Mouse (Mus musculus): Measurements from ENCODE around the gene Cep95. TPM values are rescaled to one million over a fixed set of nuclear protein-coding genes. Genes with fewer than 3 reads are reported as not detected.

Cep95 gene
- polyA plus RNA-seq, 1 experiment from 2014 or later: 19.4 TPM

GRCm38 (mm10) chr11:106814601-106815320 is 25.7 kb downstream of the Cep95 start:
- DNase-seq (ENCODE audit: low spot score) (no peak), ATAC-seq (replicated peaks; ENCODE audit: low FRiP score, low TSS enrichment, low read depth) (no peak)
- H3K36me3 ChIP-seq (ENCODE audit: control insufficient read depth, insufficient read depth, low read length): peaks cover 97% of the 10 kb centered on the region

GRCm38 (mm10) chr11:106815331-106815730 is 26.3 kb downstream of the Cep95 start:
- WGBS: 98% methylated on average over 2 of the region's 2 CpGs
- peaks cover 97% of the 10 kb centered on the region for H3K36me3 ChIP-seq (ENCODE audit: control insufficient read depth, insufficient read depth, low read length)

More at GRCm38 (mm10) chr11:106814601-106815320, 25.7 kb downstream of the Cep95 start:
- peaks cover 11% of the 10 kb centered on the region for H3K4me1 ChIP-seq (replicated peaks; ENCODE audit: control insufficient read depth, insufficient read depth, low read length)
- no peaks in the 10 kb centered on the region for H3K27me3 ChIP-seq (replicated peaks; ENCODE audit: control insufficient read depth, insufficient read depth, low read length)
- 65% methylated on average over 14 of the region's 14 CpGs for WGBS
- no peak overlapping the region for H3K4me3 ChIP-seq (ENCODE audit: low read depth, low read length)
- no peaks in the 10 kb centered on the region for H3K9me3 ChIP-seq (ENCODE audit: control insufficient read depth, low read length)
- no peak overlapping the region for H3K9ac ChIP-seq (ENCODE audit: low read length)
- H3K27ac ChIP-seq (ENCODE audit: low read depth): no peak overlapping the region
- no peak overlapping the region for H3K4me2 ChIP-seq (ENCODE audit: low read length)

DNA sequence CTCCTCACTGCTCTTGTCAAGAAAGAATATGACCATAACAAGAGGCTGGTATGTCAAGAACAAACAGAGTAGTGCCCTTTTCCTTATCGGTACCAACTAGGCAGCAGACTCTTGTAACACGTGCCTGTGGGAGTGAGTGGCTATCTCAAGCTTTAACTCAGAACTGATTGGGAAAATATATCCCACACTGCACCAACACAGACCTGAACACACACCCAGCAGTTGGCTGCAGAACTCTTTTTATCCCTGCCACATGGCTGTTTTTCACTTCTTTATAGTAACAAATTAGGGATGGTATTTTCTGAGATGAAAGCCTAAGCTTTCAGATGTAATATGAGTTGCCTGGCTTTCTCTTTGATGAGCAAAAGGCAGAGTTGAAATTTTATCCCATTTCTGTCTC is 26.7 kb downstream of the Cep95 start:
- no peaks in the 10 kb centered on the region for H3K27me3 ChIP-seq (replicated peaks; ENCODE audit: control insufficient read depth, insufficient read depth, low read length)
- peaks cover 97% of the 10 kb centered on the region for H3K36me3 ChIP-seq (ENCODE audit: control insufficient read depth, insufficient read depth, low read length)
- no peak overlapping the region for H3K27ac ChIP-seq (ENCODE audit: low read depth)
- H3K9ac ChIP-seq (ENCODE audit: low read length): no peak overlapping the region
- peaks cover 11% of the 10 kb centered on the region for H3K4me1 ChIP-seq (replicated peaks; ENCODE audit: control insufficient read depth, insufficient read depth, low read length)
- no peak for DNase-seq (ENCODE audit: low spot score)
- H3K4me3 ChIP-seq (ENCODE audit: low read depth, low read length): no peak overlapping the region
- no peaks in the 10 kb centered on the region for H3K9me3 ChIP-seq (ENCODE audit: control insufficient read depth, low read length)
- ATAC-seq (replicated peaks; ENCODE audit: low FRiP score, low TSS enrichment, low read depth): no peak
- WGBS: 88% methylated on average over 2 of the region's 2 CpGs
- no peak overlapping the region for H3K4me2 ChIP-seq (ENCODE audit: low read length)

More at GRCm38 (mm10) chr11:106815331-106815730, 26.3 kb downstream of the Cep95 start:
- Histone ChIP-seq H3K27me3 (replicated peaks; ENCODE audit: control insufficient read depth, insufficient read depth, low read length) (no peaks in the 10 kb centered on the region), H3K9me3 (ENCODE audit: control insufficient read depth, low read length) (no peaks in the 10 kb centered on the region), H3K4me2 (ENCODE audit: low read length) (no peak overlapping the region), H3K4me1 (replicated peaks; ENCODE audit: control insufficient read depth, insufficient read depth, low read length) (peaks cover 11% of the 10 kb centered on the region), H3K27ac (ENCODE audit: low read depth) (no peak overlapping the region), H3K4me3 (ENCODE audit: low read depth, low read length) (no peak overlapping the region), H3K9ac (ENCODE audit: low read length) (no peak overlapping the region)
- ATAC-seq (replicated peaks; ENCODE audit: low FRiP score, low TSS enrichment, low read depth) (no peak), DNase-seq (ENCODE audit: low spot score) (no peak)

DNA sequence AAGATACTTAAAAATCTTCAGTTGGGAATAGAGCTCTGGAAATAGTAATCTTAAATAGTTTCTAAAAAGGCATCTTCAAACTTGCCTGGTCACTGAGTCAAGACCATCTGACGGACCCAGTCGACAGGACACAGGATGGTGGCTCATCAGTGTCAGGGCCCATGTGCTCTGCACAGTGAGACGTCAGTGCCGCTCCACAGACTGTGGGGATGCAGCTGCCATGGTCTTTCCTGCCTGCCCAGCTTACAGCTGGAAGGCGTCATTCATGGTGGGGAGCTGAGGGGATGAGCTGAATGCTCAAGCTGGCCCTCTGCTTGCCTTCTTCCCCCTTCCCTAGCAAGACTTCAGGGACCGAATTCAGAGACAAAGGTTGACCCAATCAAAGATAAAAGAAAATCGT is 27.3 kb downstream of the Cep95 start:
- no peaks in the 10 kb centered on the region for H3K27me3 ChIP-seq (replicated peaks; ENCODE audit: control insufficient read depth, insufficient read depth, low read length)
- no peak overlapping the region for H3K4me2 ChIP-seq (ENCODE audit: low read length)
- DNase-seq (ENCODE audit: low spot score) (no peak), ATAC-seq (replicated peaks; ENCODE audit: low FRiP score, low TSS enrichment, low read depth) (no peak)
- no peak overlapping the region for H3K4me3 ChIP-seq (ENCODE audit: low read depth, low read length)
- H3K36me3 ChIP-seq (ENCODE audit: control insufficient read depth, insufficient read depth, low read length): peaks cover 97% of the 10 kb centered on the region
- no peak overlapping the region for H3K27ac ChIP-seq (ENCODE audit: low read depth)
- H3K9ac ChIP-seq (ENCODE audit: low read length): no peak overlapping the region
- no peaks in the 10 kb centered on the region for H3K9me3 ChIP-seq (ENCODE audit: control insufficient read depth, low read length)
- 78% methylated on average over 7 of the region's 7 CpGs for WGBS
- H3K4me1 ChIP-seq (replicated peaks; ENCODE audit: control insufficient read depth, insufficient read depth, low read length): peaks cover 11% of the 10 kb centered on the region

DNA sequence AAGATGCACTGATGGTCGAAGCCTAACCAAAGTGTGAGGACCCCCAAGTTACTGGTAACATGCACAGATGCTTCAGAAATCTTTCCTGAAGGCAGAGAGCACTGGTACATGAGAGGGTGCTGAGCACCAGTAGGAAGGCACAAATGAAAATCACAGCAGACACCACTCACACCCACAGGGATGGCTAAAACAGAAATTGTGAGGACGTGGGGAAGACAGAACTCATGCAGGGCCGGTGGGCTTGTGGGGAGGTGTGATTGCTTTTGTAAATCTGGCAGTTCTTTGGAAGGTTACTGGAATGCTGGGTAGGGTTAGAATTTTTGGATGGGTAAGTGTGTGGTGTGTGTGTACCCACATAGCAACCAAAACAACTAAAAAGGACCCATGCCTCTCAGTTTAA is 28.1 kb downstream of the Cep95 start:
- 91% methylated on average over 3 of the region's 3 CpGs for WGBS
- no peak overlapping the region for H3K9ac ChIP-seq (ENCODE audit: low read length)
- no peak for ATAC-seq (replicated peaks; ENCODE audit: low FRiP score, low TSS enrichment, low read depth)
- H3K4me1 ChIP-seq (replicated peaks; ENCODE audit: control insufficient read depth, insufficient read depth, low read length): peaks cover 11% of the 10 kb centered on the region
- H3K27me3 ChIP-seq (replicated peaks; ENCODE audit: control insufficient read depth, insufficient read depth, low read length): no peaks in the 10 kb centered on the region
- no peak overlapping the region for H3K4me3 ChIP-seq (ENCODE audit: low read depth, low read length)
- peaks cover 93% of the 10 kb centered on the region for H3K36me3 ChIP-seq (ENCODE audit: control insufficient read depth, insufficient read depth, low read length)
- DNase-seq (ENCODE audit: low spot score): no peak
- no peaks in the 10 kb centered on the region for H3K9me3 ChIP-seq (ENCODE audit: control insufficient read depth, low read length)
- no peak overlapping the region for H3K27ac ChIP-seq (ENCODE audit: low read depth)
- no peak overlapping the region for H3K4me2 ChIP-seq (ENCODE audit: low read length)

DNA sequence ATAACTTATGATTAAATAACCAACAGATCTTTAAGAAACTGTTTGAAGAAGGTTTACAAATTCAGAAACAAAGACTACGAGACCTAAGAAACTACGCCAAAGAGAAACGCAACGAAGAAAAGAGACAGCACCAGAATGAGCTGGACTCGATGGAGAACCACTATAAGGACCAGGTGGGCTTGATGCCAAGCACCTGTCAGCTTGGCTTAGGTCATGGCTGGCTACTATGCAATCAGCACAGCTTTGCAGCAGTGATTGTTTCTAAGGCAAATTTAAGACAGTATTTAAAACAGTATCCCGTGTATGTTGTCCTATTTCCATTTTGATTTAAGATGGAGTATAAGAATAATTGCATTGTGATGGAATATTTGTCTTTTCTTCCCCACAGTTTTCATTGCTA is 28.8 kb downstream of the Cep95 start:
- no peak overlapping the region for H3K27ac ChIP-seq (ENCODE audit: low read depth)
- no peak for ATAC-seq (replicated peaks; ENCODE audit: low FRiP score, low TSS enrichment, low read depth)
- H3K27me3 ChIP-seq (replicated peaks; ENCODE audit: control insufficient read depth, insufficient read depth, low read length): no peaks in the 10 kb centered on the region
- peaks cover 93% of the 10 kb centered on the region for H3K36me3 ChIP-seq (ENCODE audit: control insufficient read depth, insufficient read depth, low read length)
- WGBS: 82% methylated on average over 6 of the region's 6 CpGs
- H3K4me1 ChIP-seq (replicated peaks; ENCODE audit: control insufficient read depth, insufficient read depth, low read length): peaks cover 11% of the 10 kb centered on the region
- no peak overlapping the region for H3K9ac ChIP-seq (ENCODE audit: low read length)
- no peak for DNase-seq (ENCODE audit: low spot score)
- H3K9me3 ChIP-seq (ENCODE audit: control insufficient read depth, low read length): no peaks in the 10 kb centered on the region
- H3K4me2 ChIP-seq (ENCODE audit: low read length): no peak overlapping the region
- no peak overlapping the region for H3K4me3 ChIP-seq (ENCODE audit: low read depth, low read length)

DNA sequence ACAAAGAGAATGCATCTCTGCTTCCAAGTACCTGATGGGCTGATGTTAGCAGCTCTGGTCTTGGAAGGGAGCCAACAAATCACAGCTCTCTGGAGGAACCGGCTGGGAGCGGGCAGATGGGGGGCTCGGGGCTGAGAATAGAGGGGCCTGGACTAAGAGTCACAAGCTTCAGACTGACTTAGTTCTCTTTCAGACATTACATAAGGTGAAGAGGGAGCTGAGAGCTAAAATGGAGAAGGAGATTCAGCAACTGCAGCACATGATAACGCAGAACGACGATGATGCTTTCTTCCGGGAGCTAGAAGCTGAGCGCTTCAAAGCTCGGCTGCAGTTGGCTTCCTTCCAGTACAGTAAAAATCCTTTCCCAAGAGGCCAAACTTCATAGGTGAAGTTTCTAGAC is 29.3 kb downstream of the Cep95 start:
- Histone ChIP-seq H3K36me3 (ENCODE audit: control insufficient read depth, insufficient read depth, low read length) (peaks cover 93% of the 10 kb centered on the region), H3K9me3 (ENCODE audit: control insufficient read depth, low read length) (no peaks in the 10 kb centered on the region), H3K4me3 (ENCODE audit: low read depth, low read length) (no peak overlapping the region), H3K4me2 (ENCODE audit: low read length) (no peak overlapping the region; the same call in 1 of the 2 replicates), H3K4me1 (replicated peaks; ENCODE audit: control insufficient read depth, insufficient read depth, low read length) (peaks cover 11% of the 10 kb centered on the region), H3K27me3 (replicated peaks; ENCODE audit: control insufficient read depth, insufficient read depth, low read length) (no peaks in the 10 kb centered on the region), H3K27ac (ENCODE audit: low read depth) (no peak overlapping the region; the same call in 1 of the 2 replicates), H3K9ac (ENCODE audit: low read length) (no peak overlapping the region)
- 52% methylated on average over 9 of the region's 9 CpGs for WGBS
- DNase-seq (ENCODE audit: low spot score) (no peak), ATAC-seq (replicated peaks; ENCODE audit: low FRiP score, low TSS enrichment, low read depth) (no peak)

DNA sequence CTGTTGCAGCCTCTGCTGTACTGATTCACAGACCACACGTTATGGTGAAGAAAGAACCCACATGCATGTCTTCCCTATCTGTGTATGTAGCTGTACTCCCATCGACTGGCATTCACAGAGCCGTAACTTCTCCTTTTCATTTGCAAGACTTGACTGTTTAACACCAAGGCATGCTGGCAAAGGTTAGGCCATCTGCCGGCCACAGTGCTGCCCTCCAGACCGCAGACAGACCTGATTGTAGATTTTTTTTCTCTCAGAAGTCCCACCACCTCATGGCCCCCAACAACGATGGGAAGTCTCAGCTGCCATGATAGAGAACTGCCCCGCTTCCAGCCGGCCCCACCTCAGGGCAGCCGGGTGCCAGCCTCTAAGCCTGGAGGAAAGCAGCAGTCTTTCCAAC is 30.5 kb downstream of the Cep95 start:
- peaks cover 89% of the 10 kb centered on the region for H3K36me3 ChIP-seq (ENCODE audit: control insufficient read depth, insufficient read depth, low read length)
- no peak overlapping the region for H3K4me2 ChIP-seq (ENCODE audit: low read length)
- WGBS: 86% methylated on average over 9 of the region's 9 CpGs
- ATAC-seq (replicated peaks; ENCODE audit: low FRiP score, low TSS enrichment, low read depth) (no peak), DNase-seq (ENCODE audit: low spot score) (no peak)
- H3K27me3 ChIP-seq (replicated peaks; ENCODE audit: control insufficient read depth, insufficient read depth, low read length): no peaks in the 10 kb centered on the region
- H3K9ac ChIP-seq (ENCODE audit: low read length): no peak overlapping the region
- peaks cover 11% of the 10 kb centered on the region for H3K4me1 ChIP-seq (replicated peaks; ENCODE audit: control insufficient read depth, insufficient read depth, low read length)
- no peaks in the 10 kb centered on the region for H3K9me3 ChIP-seq (ENCODE audit: control insufficient read depth, low read length)
- H3K27ac ChIP-seq (ENCODE audit: low read depth): no peak overlapping the region
- no peak overlapping the region for H3K4me3 ChIP-seq (ENCODE audit: low read depth, low read length)

DNA sequence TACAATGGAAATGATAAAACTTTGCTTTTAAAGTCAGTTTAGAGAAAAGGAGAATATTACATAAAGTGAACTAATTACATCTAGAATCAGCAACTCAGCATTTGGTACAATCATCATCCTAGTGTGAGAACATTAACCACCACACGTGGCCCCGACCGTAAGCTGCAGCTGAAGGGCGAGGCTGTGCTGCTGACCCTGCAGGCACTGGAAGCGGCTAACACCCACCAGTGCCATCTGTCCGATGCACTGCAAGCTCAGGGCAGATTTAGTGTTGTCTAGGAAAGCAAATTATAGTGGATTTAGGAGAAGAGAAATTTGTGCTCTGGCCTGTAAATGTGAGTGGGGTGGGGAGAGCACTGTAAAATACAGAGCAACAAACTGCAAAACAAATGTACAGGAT is 31.2 kb downstream of the Cep95 start:
- Histone ChIP-seq H3K4me3 (ENCODE audit: low read depth, low read length) (no peak overlapping the region), H3K4me2 (ENCODE audit: low read length) (no peak overlapping the region), H3K27me3 (replicated peaks; ENCODE audit: control insufficient read depth, insufficient read depth, low read length) (no peaks in the 10 kb centered on the region), H3K9me3 (ENCODE audit: control insufficient read depth, low read length) (no peaks in the 10 kb centered on the region), H3K4me1 (replicated peaks; ENCODE audit: control insufficient read depth, insufficient read depth, low read length) (peaks cover 11% of the 10 kb centered on the region), H3K9ac (ENCODE audit: low read length) (no peak overlapping the region), H3K36me3 (ENCODE audit: control insufficient read depth, insufficient read depth, low read length) (peaks cover 85% of the 10 kb centered on the region), H3K27ac (ENCODE audit: low read depth) (no peak overlapping the region)
- ATAC-seq (replicated peaks; ENCODE audit: low FRiP score, low TSS enrichment, low read depth) (no peak), DNase-seq (ENCODE audit: low spot score) (no peak)
- WGBS: 80% methylated on average over 6 of the region's 6 CpGs
